Mouse (Mus musculus): ENCODE measurements around the gene Dmrtc1a.
"Not testable (repeated sequence)": the region's sequence is repeated elsewhere in the genome, so short reads cannot be mapped to it uniquely, and the experiment has no call there.

Dmrtc1a gene

DNA sequence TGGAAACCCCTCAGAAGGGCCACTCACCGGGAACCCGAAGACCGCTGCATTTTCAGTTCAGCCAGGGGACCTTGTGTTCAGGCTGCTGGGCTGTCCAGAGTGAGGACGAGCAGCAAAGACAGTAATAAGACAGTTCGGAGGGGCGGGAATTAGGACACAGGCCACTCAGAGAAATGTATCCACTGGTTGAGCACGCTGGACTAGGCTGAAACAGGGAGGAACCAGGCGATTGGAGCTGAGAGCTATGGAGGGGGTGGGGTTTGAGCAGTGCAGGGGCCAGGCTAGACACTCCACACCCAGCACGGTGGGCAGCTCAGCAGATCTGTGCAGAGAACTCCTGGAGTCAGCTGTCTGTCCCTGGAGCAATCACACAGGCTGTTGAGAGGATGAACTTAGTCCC is at the start of gene Dmrtc1a, which contains the start of gene 1700011M02Rik:
Gene Dmrtc1a (minus strand): TSS at position 101 of the 400 bp plus-strand sequence.
Gene 1700011M02Rik (plus strand): TSS at position 319 of the 400 bp plus-strand sequence.
- not testable (repeated sequence) for DNase-seq (ENCODE audit: low spot score)

- not testable (repeated sequence) for DNase-seq (ENCODE audit: low spot score)
Observed at GRCm38 (mm10) chrX:102950136-102950535, 41.6 kb upstream of the Dmrtc1a start.

DNA sequence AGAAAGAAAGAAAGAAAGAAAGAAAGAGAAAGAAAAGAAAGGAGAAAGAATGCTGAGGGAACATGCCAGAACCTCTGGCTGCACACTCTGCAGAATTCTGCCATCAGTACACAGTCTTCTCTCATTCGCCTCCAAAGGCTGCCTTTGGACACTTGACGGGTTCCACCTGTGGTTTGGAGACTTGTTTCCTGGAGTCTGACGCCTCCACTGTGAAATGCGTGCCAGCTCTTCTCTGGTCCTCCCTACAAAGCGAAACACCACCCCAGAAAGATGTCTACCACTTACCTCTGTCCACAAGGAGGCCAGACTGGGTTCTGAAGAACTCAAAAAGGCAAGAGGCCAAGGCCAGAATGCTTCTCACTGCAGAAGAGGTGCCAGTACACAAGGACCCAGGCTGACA is 28.3 kb upstream of the Dmrtc1a start:
- no peak for DNase-seq (ENCODE audit: low spot score)

GRCm38 (mm10) chrX:102934395-102934764 is 25.9 kb upstream of the Dmrtc1a start:
- DNase-seq (ENCODE audit: low spot score), result peak; percentile 1

- DNase-seq (ENCODE audit: low spot score), result peak; percentile 58
Observed at GRCm38 (mm10) chrX:102933571-102934394, 25.3 kb upstream of the Dmrtc1a start.

DNA sequence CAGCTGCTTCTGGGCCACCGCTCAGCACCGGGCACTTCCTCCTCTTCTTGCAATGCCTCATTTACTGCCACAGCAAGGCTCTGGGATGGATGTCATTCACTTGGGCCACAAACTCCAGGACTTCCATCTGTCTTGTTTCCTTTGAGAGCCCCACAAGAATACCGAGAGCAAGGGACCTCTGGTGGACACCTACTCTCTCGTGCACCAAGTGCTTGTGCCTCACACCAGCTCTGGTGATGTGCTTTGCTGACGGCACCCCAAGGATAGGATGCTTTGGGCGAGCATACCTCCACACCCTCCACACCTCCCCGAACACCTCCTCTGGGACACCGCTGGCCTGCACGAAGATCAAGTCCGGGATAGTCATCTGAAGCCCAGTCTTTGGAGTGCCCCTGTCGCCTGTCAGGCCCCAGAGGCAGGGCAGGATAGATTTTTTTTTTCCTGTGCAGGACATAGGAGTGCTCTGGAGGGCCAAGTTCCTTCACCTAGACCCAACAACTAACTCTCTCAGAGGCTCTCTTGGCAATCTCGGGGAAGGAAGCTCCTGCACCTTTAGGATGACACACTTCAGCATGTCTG is 24.6 kb upstream of the Dmrtc1a start:
- peak; percentile 0 for DNase-seq (ENCODE audit: low spot score)

- not testable (repeated sequence) for DNase-seq (ENCODE audit: low spot score)
Observed at GRCm38 (mm10) chrX:102928072-102928471, 19.6 kb upstream of the Dmrtc1a start, which contains the start of gene 1700018G05Rik. Gene 1700018G05Rik, plus strand, starts transcription at chrX:102928372.

GRCm38 (mm10) chrX:102926707-102927106 is 18.2 kb upstream of the Dmrtc1a start:
- DNase-seq (ENCODE audit: low spot score), result peak; percentile 57

GRCm38 (mm10) chrX:102914823-102915222 is 6.3 kb upstream of the Dmrtc1a start:
- DNase-seq (ENCODE audit: low spot score), result not testable (repeated sequence)

DNA sequence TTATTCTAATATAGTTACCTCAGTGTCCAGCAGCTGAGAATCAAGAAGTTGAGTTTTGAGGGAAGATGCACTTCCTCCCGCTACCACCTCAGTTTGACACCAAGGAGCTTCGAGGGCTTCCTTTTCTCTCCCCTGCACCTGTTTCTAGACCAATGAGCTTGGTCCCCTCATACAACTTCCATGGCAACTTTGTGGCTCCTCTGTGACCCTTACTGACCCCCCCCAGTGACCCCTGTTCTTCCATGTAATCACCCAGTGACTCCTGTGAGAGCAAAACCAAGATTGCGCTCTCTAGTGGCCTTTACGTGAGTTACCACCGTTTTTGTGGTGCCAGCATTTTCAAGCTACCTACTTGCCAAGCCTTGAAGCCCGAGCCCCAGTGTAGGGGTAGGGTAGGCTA is 40.6 kb downstream of the Dmrtc1a start, which contains the start of gene 1700031F05Rik:
Gene 1700031F05Rik (minus strand): TSS at position 101 of the 400 bp plus-strand sequence.
- DNase-seq (ENCODE audit: low spot score), result no peak

DNA sequence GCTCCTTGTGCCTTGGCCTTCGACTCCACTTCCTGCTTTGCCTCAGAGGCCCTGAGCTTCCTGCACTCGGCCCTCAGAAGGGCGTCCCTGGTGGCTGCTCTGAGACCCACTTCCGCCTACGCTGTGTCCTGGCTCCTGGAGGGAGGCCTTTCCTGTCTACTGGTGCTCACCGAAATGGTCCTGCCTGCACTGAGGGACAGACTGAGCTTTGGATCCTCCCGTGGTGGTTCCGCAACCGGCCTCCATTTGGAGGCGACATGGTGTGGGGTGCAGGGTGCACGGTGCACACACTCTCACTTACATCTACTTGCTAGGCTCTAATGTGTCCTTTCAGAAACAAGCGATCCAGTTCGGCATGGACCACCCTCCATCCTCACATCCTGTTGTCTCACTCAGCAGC is 54.0 kb downstream of the Dmrtc1a start, which contains the start of gene Dmrtc1c2:
Gene Dmrtc1c2 (minus strand): TSS at position 101 of the 400 bp plus-strand sequence.
- DNase-seq (ENCODE audit: low spot score), result not testable (repeated sequence)

Data from embryo, embryonic 10.5 days (tissue).